Mouse (Mus musculus) hindlimb bud, embryonic 11.5 days (tissue): Measurements from ENCODE around the gene Diras2.

Source experiments
- DNase-seq: peaks from one replicate; pipeline ENCODE4 v3.0.0-alpha.2; 2012; ENCODE audit warnings: low read depth, low spot score; ENCODE audit errors: extremely low spot score

Diras2 gene

DNA sequence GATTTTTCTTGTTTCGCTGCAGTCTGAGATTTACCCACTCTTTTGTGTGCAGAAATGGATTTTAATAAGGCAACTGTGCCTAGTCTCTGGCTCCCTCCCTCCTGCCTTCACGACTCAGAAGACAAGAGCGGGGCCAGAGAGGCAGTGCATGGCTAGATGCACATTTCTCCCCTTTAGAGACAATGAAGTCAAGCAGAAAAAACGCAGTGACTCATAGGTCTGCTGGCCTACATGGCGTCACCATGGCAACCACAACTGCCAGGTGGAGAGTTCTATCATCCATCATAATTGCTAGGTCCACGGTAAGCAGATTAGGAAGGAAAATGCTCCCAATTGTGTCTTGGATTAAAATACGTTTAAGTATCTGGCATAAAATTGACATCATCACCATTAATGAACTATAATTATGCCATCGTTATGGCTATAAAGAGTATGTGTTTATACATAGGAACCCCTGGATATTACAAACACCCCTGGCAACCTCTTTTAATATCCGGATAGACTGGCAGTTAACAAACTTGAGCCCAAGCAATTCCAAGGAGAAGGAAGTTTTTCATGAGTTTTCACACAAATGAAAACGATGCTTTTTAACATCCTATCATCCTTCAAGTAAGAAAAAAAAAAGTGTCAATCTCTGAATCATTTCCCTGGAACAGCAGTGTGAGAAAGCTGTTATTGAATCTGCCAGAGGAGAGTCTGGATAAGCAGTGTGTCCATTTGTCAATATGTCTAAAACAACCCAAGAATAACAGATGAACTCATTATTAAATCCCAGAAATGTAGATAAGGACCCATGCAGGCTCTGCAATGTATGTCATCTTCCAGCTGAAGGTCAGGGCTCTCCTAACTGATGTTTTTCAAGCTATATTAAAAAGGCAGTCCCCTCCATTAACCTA, 61.0 kb downstream of the Diras2 start:
- no peak for DNase-seq

DNA sequence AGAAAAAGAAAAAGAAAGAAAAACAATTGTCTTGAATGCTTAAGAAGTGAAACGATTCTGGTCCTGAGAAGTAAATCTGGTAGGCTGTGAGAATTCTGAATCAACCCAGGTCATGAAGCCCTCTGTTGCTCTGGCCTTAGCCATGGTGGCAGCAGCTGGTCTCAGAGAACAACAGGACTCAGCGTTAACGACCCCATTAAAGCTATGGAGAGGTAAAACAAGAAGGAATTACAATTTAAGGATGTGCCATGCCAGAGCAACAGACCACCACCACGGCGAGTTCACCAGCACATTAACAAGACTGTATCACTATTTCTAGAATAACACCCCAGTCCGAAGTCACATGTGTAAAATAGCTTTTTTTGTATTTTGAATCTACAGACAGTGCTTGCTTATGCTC, 65.9 kb downstream of the Diras2 start:
- peak; percentile 16 for DNase-seq

DNA sequence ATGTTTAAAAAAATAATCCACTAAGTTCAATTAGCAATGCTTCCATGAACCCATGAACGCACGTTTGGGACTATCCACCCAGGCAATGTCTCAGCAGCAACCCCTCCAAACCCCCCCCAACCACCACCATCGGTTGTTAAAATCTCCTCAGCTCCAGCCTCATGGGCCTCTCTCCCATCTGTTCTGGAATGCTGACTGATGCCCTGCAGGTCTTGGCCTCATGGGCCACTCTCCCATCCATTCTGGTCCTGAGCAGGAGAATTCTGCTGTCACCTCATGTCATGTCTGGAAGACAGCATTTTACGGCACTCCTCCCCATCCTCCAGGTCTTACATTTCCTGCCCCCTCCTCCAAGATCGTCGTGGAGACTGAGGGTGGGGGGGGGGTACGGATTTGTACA, 71.1 kb downstream of the Diras2 start:
- DNase-seq = no peak

DNA sequence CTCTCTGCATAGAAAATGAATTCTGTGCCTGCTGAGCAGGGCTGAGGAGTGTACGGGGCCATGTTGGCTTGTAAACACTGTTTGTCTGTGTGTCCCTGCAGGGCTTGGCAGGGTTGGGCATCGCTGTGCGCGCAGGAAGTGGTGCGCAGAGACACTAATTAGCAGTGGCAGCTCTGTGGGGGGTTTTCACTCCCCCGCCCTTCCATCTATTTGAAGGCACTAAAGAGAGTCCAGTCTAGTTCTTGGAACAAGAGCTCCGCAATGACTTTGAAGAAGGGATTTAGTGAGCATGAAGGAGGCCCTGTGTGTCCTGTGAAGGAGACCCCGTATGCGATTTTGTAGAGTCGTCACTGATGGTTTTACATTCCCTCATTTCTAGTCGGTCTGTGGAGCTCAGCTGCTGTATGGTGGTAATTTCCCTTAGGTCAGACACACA, 73.2 kb downstream of the Diras2 start:
- DNase-seq = peak; percentile 16

DNA sequence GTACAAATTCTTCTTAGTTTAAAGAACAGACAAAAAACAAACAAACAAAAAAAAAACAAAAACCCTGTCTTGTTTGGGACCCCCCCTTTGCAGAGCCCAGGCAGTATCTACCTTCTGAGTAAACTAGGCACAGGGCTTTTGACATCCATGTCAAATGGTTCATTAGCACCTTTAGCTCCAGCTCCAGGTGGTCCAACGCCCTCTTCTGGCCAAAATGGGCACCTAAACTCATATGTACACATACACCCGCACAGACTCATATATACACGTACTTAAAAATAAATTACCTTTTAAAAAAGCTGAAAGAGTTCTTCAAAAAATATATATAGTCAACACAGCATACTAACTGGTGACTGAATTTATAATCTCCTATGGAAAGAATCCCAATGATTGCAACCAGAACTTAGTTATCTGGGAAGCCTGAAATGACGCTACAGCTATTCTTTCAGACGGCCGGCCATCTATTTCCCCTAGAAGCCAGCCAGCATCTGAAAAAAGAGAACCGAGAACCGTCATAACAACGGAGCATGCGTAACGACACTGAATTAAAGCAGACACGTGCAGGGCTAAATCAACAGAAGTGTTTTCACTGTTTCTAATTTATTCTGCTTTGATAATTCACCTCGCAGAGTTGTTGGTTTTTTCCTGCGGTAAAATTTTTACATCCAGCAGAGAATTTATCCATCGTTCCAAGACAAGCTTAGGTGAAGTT, 73.7 kb downstream of the Diras2 start:
- DNase-seq = no peak

DNA sequence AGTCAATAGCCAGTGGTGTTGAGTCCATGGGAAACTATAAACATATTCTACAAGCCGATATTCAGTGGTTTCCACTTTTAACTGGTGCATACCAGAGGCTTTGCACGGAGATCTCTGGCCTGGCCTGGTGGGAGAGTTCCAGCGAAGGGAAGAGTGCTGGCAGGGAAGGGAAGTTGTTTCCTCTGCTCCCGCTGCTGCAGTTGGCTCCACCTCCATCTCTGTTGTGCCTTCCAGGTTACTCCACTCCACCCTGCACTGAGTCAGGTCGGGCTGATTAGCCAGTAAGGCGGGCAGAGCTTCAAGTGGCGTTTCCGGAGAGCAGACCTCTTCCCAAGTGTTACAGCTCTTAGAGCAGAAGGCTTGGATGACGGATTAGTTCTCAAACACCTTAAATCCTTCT, 75.8 kb downstream of the Diras2 start:
- no peak for DNase-seq

- no peak for DNase-seq
These were observed 76.3 kb downstream of the Diras2 start for GRCm38 (mm10) chr13:52454708-52455250.
